Mouse (Mus musculus) left cerebral cortex, adult 8-10 months (tissue): ENCODE measurements around the gene Anp32e. TPM values are rescaled to one million over a fixed set of nuclear protein-coding genes. Genes with fewer than 3 reads are reported as not detected.
"Not testable (repeated sequence)": the region's sequence is repeated elsewhere in the genome, so short reads cannot be mapped to it uniquely, and the experiment has no call there.

Experiments
- DNase-seq, 2 experiments: peaks; one replicate each; pipeline ENCODE4 v3.0.0; 2022; ENCODE audit warnings: low spot score in 2 of 2
- total RNA-seq, 4 experiments: library from RNA; stranded (reverse); gene quantifications; 2 replicates each; pipeline ENCODE4 v1.2.4; 2022

The Anp32e gene
- total RNA-seq, 4 experiments from 2014 or later, result 95.2 to 110 (median 106) TPM

DNA sequence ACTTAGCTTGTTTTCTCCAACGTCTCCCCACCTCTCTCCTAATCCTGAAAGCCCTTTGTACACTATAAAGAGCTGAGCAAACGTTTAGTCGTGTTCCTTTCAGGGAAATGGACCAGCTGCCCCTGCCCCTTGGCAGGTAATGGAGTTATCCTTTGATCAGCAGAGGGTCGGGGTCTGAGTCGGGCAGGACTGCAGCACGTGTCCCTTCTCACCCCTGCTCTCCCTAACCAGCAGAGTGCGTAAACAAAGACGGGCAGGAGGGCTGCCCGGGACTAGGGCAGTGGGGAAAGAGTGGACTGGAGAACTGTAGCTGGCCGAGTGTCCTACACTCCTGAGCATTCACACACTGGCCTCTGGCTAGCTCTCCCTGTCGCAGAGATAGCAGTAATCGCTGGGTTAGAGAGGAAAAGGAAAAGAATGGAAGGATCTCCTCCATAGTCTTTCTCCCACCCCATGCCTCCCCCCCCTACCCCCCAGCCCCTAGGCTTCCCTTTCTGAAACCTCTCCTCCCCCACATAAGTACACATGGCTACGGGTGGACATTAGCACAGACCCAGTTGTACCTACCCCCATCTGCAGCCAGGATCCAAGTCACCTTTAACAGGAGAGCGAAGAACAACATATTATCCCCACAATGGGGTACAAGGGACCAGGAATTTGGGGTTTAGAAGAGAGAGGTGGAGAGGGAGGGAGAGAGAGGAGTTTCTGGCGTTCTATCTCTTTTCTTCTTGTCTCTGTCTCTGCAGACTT, 25.1 kb upstream of the Anp32e start:
- no peak for DNase-seq

- DNase-seq, result no peak
Measured at GRCm38 (mm10) chr3:95904568-95904967, 24.5 kb upstream of the Anp32e start, which contains the start of gene Car14. Car14 (minus strand) TSS chr3:95904691.

GRCm38 (mm10) chr3:95905146-95905939, 23.7 kb upstream of the Anp32e start:
- DNase-seq, result peak in 1 of 2 experiments; percentile 82

GRCm38 (mm10) chr3:95905940-95906492, 23.0 kb upstream of the Anp32e start:
- DNase-seq, result no peak

GRCm38 (mm10) chr3:95906860-95907259, 22.2 kb upstream of the Anp32e start:
- DNase-seq, result no peak

GRCm38 (mm10) chr3:95907613-95908012, 21.4 kb upstream of the Anp32e start:
- DNase-seq, result no peak

DNA sequence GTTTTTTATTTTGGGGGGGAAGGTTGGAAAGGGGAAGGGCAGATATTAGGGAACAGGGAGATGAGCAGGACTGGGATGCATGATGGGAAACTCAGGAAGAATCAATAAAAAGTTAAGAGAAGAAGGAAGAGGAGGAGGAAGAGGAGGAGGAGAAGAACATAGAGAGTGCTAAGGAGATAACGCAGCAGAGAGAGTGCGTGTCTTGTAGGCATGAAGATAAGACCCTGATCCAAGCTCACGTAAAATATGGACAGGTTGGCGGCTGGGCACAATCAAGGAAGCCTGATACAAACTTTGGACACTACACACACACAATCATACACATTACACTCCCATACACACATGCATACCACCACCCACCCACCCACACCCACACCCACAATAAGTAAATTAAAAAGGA, 14.3 kb upstream of the Anp32e start:
- DNase-seq, result no peak

GRCm38 (mm10) chr3:95916760-95917159, 12.3 kb upstream of the Anp32e start:
- no peak for DNase-seq

DNA sequence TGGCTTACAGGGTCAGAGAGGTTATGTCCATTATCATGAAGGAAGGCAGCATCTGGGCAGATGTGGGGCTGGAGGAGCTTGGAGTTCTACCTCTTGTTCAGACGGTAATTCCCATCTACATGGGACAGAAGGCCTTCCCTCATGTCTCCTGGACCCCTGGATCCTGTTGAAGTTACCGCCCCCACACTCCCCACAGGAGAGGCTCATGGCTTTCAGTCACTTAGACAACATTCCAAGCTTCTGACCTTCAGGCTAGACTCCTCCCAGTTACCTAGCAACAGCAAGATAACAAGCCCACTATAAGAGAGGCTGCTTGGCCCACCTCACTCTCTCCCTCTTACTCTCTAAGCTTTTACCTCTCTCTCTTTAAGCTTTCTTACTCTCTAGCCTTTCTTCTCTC, 8.5 kb upstream of the Anp32e start:
- not testable (repeated sequence) for DNase-seq

GRCm38 (mm10) chr3:95923429-95923828, 5.6 kb upstream of the Anp32e start:
- not testable (repeated sequence) for DNase-seq

- DNase-seq, result no peak
Measured at GRCm38 (mm10) chr3:95924185-95924584, 4.9 kb upstream of the Anp32e start.

DNA sequence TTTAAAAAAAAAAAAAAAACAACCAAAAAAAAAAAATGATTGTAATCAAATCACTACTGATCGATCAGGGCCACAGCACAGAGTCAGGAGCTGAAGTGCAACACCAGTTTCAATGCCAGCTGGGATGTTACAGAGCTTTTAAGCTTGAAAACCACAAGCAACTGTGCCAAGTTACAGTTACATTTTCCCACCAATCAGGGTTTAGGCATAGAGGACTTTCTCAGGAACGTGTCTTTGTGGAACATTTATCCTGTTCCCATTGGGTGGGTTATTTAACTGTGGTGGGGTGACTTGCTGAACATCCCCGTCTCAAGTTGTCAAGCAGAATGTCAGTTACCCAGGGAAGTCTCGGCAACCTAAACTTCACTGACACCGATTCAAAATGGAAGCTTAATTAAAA, 4.0 kb upstream of the Anp32e start:
- DNase-seq, result no peak

- no peak for DNase-seq
Measured at GRCm38 (mm10) chr3:95928261-95928657, 787 bp upstream of the Anp32e start.

DNA sequence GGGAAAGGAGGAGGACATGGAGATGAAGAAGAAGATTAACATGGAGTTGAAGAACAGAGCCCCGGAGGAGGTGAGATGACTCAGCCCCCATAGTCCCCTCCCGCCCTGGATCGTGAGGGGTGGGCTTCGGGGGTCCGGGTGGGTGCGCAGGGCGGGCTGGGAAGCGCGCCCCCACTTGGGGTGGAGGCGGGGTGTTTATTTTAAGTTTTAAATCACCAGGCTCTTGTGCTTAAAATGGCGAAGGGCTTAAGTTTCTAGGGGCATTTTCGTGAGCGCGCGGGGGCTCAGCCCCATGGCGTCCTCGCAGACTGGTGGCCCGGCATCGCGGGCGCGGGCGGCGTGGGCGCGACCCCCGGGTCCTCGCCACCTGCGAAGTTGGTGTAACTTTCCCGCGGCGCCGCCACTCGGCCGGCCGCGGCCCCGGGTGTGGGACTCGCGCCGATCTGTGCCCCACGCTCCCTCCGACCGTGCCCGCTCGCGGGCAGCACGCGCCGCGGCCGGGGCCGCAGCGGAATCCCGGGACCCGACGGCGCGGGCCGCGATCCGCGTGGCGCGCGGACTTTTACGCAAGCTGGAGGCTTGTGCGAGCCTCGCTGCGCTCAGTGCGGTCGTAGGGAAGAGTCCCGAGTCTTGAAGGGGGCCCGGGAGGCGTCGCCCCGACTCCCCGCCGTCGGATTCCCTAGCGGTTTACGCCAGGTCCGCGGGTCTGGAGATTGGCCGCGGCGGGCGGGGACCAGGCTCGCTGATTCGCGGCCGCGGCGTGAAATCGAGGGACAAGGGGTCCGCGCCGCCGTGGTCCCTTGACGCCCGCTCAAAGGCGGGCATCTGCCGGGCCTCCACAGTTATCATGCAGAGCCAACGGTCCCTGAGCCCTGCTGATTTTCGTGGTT, 780 bp downstream of the Anp32e start:
- peak in 1 of 2 experiments; percentile 17 for DNase-seq

- no peak for DNase-seq
Measured at GRCm38 (mm10) chr3:95930471-95930789, 1.4 kb downstream of the Anp32e start.

GRCm38 (mm10) chr3:95931471-95931870, 2.4 kb downstream of the Anp32e start:
- no peak for DNase-seq

- DNase-seq, result no peak
Measured at GRCm38 (mm10) chr3:95932157-95932556, 3.1 kb downstream of the Anp32e start.

- DNase-seq, result no peak
Measured at GRCm38 (mm10) chr3:95932566-95932965, 3.5 kb downstream of the Anp32e start.

DNA sequence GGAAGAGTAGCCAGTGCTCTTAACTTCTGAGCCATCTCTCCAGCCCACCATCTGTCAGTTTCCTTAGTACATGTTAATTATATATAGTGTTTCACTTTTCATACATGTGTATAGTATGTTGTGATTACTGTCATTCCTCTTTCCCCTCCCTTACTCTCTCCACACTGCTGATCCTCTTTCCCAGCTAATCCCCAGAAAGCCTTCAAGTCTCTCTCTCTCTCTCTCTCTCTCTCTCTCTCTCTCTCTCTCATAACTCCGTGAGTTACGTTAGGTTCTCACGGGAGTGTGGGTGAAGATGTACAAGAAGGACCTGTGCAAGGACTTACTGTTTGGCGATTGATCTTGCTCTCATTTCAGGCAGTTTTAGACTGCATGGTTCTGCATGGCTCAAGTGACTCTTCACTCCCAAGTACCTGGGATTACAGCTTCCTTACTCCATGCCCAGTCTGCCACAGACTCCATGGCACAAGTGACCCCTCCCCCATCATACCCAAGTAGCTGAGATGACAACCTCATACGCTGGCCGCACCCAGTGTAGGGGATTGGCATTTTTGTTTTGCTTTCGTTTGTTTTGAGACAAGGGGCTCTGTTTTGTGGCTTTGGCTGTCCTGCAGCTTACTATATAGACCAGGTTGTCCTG, 4.2 kb downstream of the Anp32e start:
- DNase-seq, result no peak

DNA sequence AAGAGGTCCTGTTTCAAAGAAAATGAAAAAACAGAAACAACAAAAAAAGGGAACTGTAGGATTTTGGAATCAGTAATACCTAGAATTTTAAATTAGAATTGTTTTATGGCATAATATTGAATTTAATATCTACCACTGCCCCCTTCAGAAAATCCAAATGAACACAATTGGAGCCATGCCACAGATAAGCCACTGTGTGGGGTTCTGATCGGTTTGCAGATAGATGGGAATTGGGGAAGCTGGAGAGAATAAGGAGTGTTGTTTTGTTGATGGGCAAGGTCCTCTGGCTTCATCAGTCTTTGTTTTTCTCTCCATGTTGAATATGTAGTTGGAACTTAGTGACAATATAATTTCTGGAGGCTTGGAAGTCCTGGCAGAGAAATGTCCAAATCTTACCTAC, 5.4 kb downstream of the Anp32e start:
- no peak for DNase-seq

DNA sequence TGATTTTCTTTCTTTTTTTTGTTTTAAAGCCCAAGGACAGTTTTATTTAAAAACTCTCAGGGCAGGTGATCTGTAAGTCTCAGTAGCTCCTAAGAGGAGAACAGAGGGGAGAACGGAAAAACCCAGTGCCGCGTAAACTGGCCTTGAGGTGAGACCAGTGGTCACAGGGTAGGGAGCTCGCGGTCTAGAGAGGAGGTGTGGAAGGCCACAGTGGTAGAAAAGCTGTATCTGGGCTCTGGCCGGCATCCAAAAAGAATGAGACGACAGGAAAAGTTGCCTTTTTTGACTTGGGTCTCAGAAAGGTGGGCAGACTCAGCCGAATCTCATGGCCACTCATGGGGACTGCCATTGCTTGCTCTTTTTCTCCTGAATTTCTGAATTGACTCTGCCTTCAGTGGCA, 9.2 kb downstream of the Anp32e start:
- no peak for DNase-seq
